ENCODE assay signal across 27 mouse cellular contexts in genomic region chr8:110945716-110946115, GRCm38 (mm10). TPM values are rescaled to one million over a fixed set of nuclear protein-coding genes. Genes with fewer than 3 reads are reported as not detected.
DNase-seq lines count a peak whose midpoint lies in the region; ATAC-seq and TF ChIP-seq lines count a peak whose summit lies in the region.
"Had no signal": no experiment of that assay in that cellular context is flagged by ENCODE, and none has a peak within 500 bp of the region (broad histone marks: within the 10 kb centered on the region; RNA-seq: fewer than 3 reads in every experiment).

No protein-coding gene starts in this region.

- no peak overlapping the region for H3K4me3 ChIP-seq in C2C12 (ENCODE audit: insufficient read depth, poor library complexity, severe bottlenecking)
- no peak overlapping the region for H3K4me3 ChIP-seq in midbrain, embryonic 13.5 days (replicated peaks)
- H3K4me3 ChIP-seq in hindbrain, embryonic 10.5 days = no peak overlapping the region
- H3K4me3 ChIP-seq: embryonic facial prominence, embryonic 10.5 days; embryonic facial prominence, embryonic 12.5 days; forebrain, embryonic 13.5 days; forebrain, embryonic 15.5 days had no signal

- H3K4me1 ChIP-seq in midbrain, embryonic 13.5 days (replicated peaks) = 0 out of 2 replicates have a peak, but pooled peaks cover 4% of the 10 kb centered on the region
- H3K4me1 ChIP-seq in hindbrain, embryonic 10.5 days (replicated peaks) = peaks cover 18% of the 10 kb centered on the region
- H3K4me1 ChIP-seq: embryonic facial prominence, embryonic 12.5 days; forebrain, embryonic 15.5 days had no signal

- no peaks in the 10 kb centered on the region for H3K27me3 ChIP-seq in C2C12 (ENCODE audit: control insufficient read depth, insufficient read depth, insufficient read length)
- no peaks in the 10 kb centered on the region for H3K27me3 ChIP-seq in midbrain, embryonic 13.5 days
- H3K27me3 ChIP-seq in hindbrain, embryonic 10.5 days (ENCODE audit: insufficient read depth, poor library complexity, severe bottlenecking) = no peaks in the 10 kb centered on the region
- H3K27me3 ChIP-seq: CH12.LX; embryonic facial prominence, embryonic 12.5 days; forebrain, embryonic 13.5 days; forebrain, embryonic 15.5 days; Patski had no signal

- no peaks in the 10 kb centered on the region for H3K9me3 ChIP-seq in midbrain, embryonic 13.5 days
- H3K9me3 ChIP-seq in hindbrain, embryonic 10.5 days = no peaks in the 10 kb centered on the region
- H3K9me3 ChIP-seq: embryonic facial prominence, embryonic 10.5 days; embryonic facial prominence, embryonic 12.5 days; forebrain, embryonic 13.5 days; forebrain, embryonic 15.5 days; G1E had no signal

- peaks cover 13% of the 10 kb centered on the region for H3K36me3 ChIP-seq in C2C12 (ENCODE audit: control insufficient read depth, insufficient read depth)
- H3K36me3 ChIP-seq in midbrain, embryonic 13.5 days = 0 out of 2 replicates have a peak, but pooled peaks cover 9% of the 10 kb centered on the region
- 0 out of 2 replicates have a peak, but pooled peaks cover 3% of the 10 kb centered on the region for H3K36me3 ChIP-seq in hindbrain, embryonic 10.5 days
- H3K36me3 ChIP-seq: embryonic facial prominence, embryonic 12.5 days; forebrain, embryonic 15.5 days had no signal

- no peak overlapping the region for H3ac ChIP-seq in C2C12 (ENCODE audit: control insufficient read depth, insufficient read length, low read depth)

- H3K27ac ChIP-seq in midbrain, embryonic 13.5 days = no peak overlapping the region
- no peak overlapping the region for H3K27ac ChIP-seq in hindbrain, embryonic 10.5 days
- H3K27ac ChIP-seq: embryonic facial prominence, embryonic 10.5 days; embryonic facial prominence, embryonic 12.5 days; forebrain, embryonic 13.5 days; forebrain, embryonic 15.5 days had no signal

- TF ChIP-seq CTCF in C2C12 (IDR thresholded peaks at IDR 0.05; ENCODE audit: control insufficient read depth, insufficient read depth, insufficient read length) = no peak

- peak; percentile 24 for ATAC-seq in common myeloid progenitor, adult 5-6 weeks (replicated peaks; ENCODE audit: low read depth, poor library complexity, severe bottlenecking)
- ATAC-seq in megakaryocyte progenitor cell, adult 5-6 weeks (replicated peaks; ENCODE audit: poor library complexity) = peak; percentile 14; the same call in 1 of the 2 replicates
- no peak for ATAC-seq in midbrain, embryonic 13.5 days
- ATAC-seq in frontal cortex, adult (ENCODE audit: low TSS enrichment) = no peak
- ATAC-seq: activated CD4-positive, CD25-positive, alpha-beta regulatory T cell, adult 4 months; forebrain, embryonic 13.5 days; forebrain, embryonic 15.5 days; forebrain, postnatal 0 days; Patski had no signal

- 89% methylated on average over 4 of the region's 4 CpGs for WGBS in midbrain, embryonic 13.5 days
- 81% methylated on average over 4 of the region's 4 CpGs for WGBS in hindbrain, embryonic 10.5 days

- DNase-seq in 416B (ENCODE audit: low read depth) = peak; percentile 54
- no peak for DNase-seq in hindbrain, embryonic 10.5 days (ENCODE audit: low spot score)
- no peak for DNase-seq in kidney, postnatal 14 days
- DNase-seq: adrenal gland, adult 2 months; adrenal gland, postnatal 10 days; adrenal gland, postnatal 25 days; B cell, adult 2 months; cerebellum, adult 11 months; cerebellum, adult 18-20 months; cerebellum, adult 8-10 months; cerebellum, adult 9-11 months; cerebellum, postnatal 14 days; cerebellum, postnatal 36 days; forebrain, postnatal 0 days had no signal

- no peak overlapping the region for H3K9ac ChIP-seq in midbrain, embryonic 13.5 days (replicated peaks)
- H3K9ac ChIP-seq: embryonic facial prominence, embryonic 12.5 days; forebrain, embryonic 13.5 days; forebrain, embryonic 15.5 days; forebrain, postnatal 0 days had no signal

- peaks cover 62% of the 10 kb centered on the region for H3K79me2 ChIP-seq in C2C12 (ENCODE audit: control insufficient read depth, insufficient read depth)

- H3K4me2 ChIP-seq in midbrain, embryonic 13.5 days (replicated peaks) = no peak overlapping the region
- H3K4me2 ChIP-seq: embryonic facial prominence, embryonic 12.5 days; forebrain, embryonic 13.5 days; forebrain, embryonic 15.5 days had no signal

- H3K79me3 ChIP-seq in C2C12 (ENCODE audit: low read depth) = peaks cover 16% of the 10 kb centered on the region

TF ChIP-seq in C2C12, 6 proteins besides CTCF, POLR2A, EP300 and RAD21:
- TF ChIP-seq CEBPB (IDR thresholded peaks at IDR 0.05; ENCODE audit: low read depth) = peak; percentile 24
- no peak for TF ChIP-seq FOSL1 (IDR thresholded peaks at IDR 0.05; ENCODE audit: insufficient read depth, low read length, poor library complexity, severe bottlenecking)

RNA-seq across cellular contexts. Expression of gene St3gal2, which starts 26.0 kb away (rescaled TPM):
- 23.3 TPM for polyA plus RNA-seq in C2C12 (2012; fragmentation: generic; extraction: Trizol)
- 7.1 and 12.6 TPM in 2 replicates for total RNA-seq in common myeloid progenitor, adult 5-6 weeks (2017)
- 5.8 and 6.5 TPM in 2 replicates for total RNA-seq in megakaryocyte progenitor cell, adult 5-6 weeks (2015)
- 4.3 and 6.9 TPM in 2 replicates for total RNA-seq in megakaryocyte progenitor cell, adult 5-6 weeks (2017)
- polyA plus RNA-seq in midbrain, embryonic 13.5 days (2015; fragmentation: Nextera tagmentation; extraction: Ambion mirVana) = 20.8 and 22.9 TPM in 2 replicates
- polyA plus RNA-seq in hindbrain, embryonic 10.5 days (2016; fragmentation: Nextera tagmentation; extraction: Ambion mirVana) = 27.0 and 27.1 TPM in 2 replicates

RNA-seq across cellular contexts. Expression of gene Fuk, which starts 43.4 kb away (rescaled TPM):
- 6.4 TPM for polyA plus RNA-seq in C2C12 (2012; fragmentation: generic; extraction: Trizol)
- 3.0 and 5.2 TPM in 2 replicates for total RNA-seq in common myeloid progenitor, adult 5-6 weeks (2017)
- 2.6 and 3.0 TPM in 2 replicates for total RNA-seq in megakaryocyte progenitor cell, adult 5-6 weeks (2015)
- 3.0 and 6.0 TPM in 2 replicates for total RNA-seq in megakaryocyte progenitor cell, adult 5-6 weeks (2017)
- polyA plus RNA-seq in midbrain, embryonic 13.5 days (2015; fragmentation: Nextera tagmentation; extraction: Ambion mirVana) = 8.2 and 9.6 TPM in 2 replicates
- 11.3 and 12.4 TPM in 2 replicates for polyA plus RNA-seq in hindbrain, embryonic 10.5 days (2016; fragmentation: Nextera tagmentation; extraction: Ambion mirVana)

RNA-seq across cellular contexts. Expression of gene Ddx19a, which starts 51.9 kb away (rescaled TPM):
- 44.0 TPM for polyA plus RNA-seq in C2C12 (2012; fragmentation: generic; extraction: Trizol)
- total RNA-seq in common myeloid progenitor, adult 5-6 weeks (2017) = 51.1 and 51.8 TPM in 2 replicates
- total RNA-seq in megakaryocyte progenitor cell, adult 5-6 weeks (2015) = 75.2 and 76.8 TPM in 2 replicates
- 37.4 and 48.8 TPM in 2 replicates for total RNA-seq in megakaryocyte progenitor cell, adult 5-6 weeks (2017)
- 13.5 and 14.4 TPM in 2 replicates for polyA plus RNA-seq in midbrain, embryonic 13.5 days (2015; fragmentation: Nextera tagmentation; extraction: Ambion mirVana)
- 22.2 and 25.2 TPM in 2 replicates for polyA plus RNA-seq in hindbrain, embryonic 10.5 days (2016; fragmentation: Nextera tagmentation; extraction: Ambion mirVana)

Comparison
In these comparisons a context has a peak if more than half of its experiments do, and no peak if none do; other contexts are left out.
1. ATAC-seq: peak in common myeloid progenitor, adult 5-6 weeks (single experiment) and megakaryocyte progenitor cell, adult 5-6 weeks (single experiment); none in midbrain, embryonic 13.5 days (single experiment) and frontal cortex, adult (single experiment).